12 mouse cellular contexts compared by ENCODE assay signal in genomic region chrX:159757854-159758540, GRCm38 (mm10).
A peak's percentile ranks its signal among the peaks of the same experiment; 100 is the strongest.
DNase-seq lines count a peak whose midpoint lies in the region; ATAC-seq lines count a peak whose summit lies in the region.
"Had no signal": no experiment of that assay in that cellular context is flagged by ENCODE, and none has a peak within 500 bp of the region (broad histone marks: within the 10 kb centered on the region; RNA-seq: fewer than 3 reads in every experiment).

No protein-coding gene starts in this region.

- H3K4me1 ChIP-seq in liver, embryonic 15.5 days (replicated peaks), result peaks cover 11% of the 10 kb centered on the region
- H3K4me1 ChIP-seq: neural tube, embryonic 13.5 days had no signal

- no peaks in the 10 kb centered on the region for H3K9me3 ChIP-seq in liver, embryonic 15.5 days (replicated peaks)
- H3K9me3 ChIP-seq: heart, embryonic 13.5 days; neural tube, embryonic 13.5 days had no signal

- peak; percentile 90 for ATAC-seq in activated CD4-positive, CD25-positive, alpha-beta regulatory T cell, adult 4 months
- ATAC-seq in liver, embryonic 15.5 days (ENCODE audit: insufficient read depth), result peak; percentile 80

- peak overlapping the region; percentile 51 for H3K27ac ChIP-seq in liver, embryonic 15.5 days (replicated peaks)
- H3K27ac ChIP-seq: heart, embryonic 13.5 days; neural tube, embryonic 13.5 days had no signal

- peak; percentile 68 to 70 for DNase-seq in B cell, adult 2 months
- DNase-seq in spleen, postnatal 10 days (ENCODE audit: low spot score in 2 of 2), result peak; percentile 19 to 55
- no peak for DNase-seq in retina, postnatal 1 day
- DNase-seq in embryo, embryonic 10 days (ENCODE audit: low spot score), result no peak
- DNase-seq in right cerebral cortex, adult 2 months (ENCODE audit: low spot score in 2 of 2), result no peak
- no peak for DNase-seq in layer of hippocampus, adult 11-12 months (ENCODE audit: low spot score)
- DNase-seq: adrenal gland, postnatal 36 days; kidney, adult 2 months had no signal

- H3K36me3 ChIP-seq in liver, embryonic 15.5 days (replicated peaks), result no peaks in the 10 kb centered on the region
- H3K36me3 ChIP-seq: heart, embryonic 13.5 days; neural tube, embryonic 13.5 days had no signal

- 26% methylated on average over 5 of the region's 5 CpGs for WGBS in liver, embryonic 15.5 days (ENCODE audit: insufficient replicate concordance)

- H3K4me3 ChIP-seq in liver, embryonic 15.5 days (replicated peaks), result no peak overlapping the region
- H3K4me3 ChIP-seq: heart, embryonic 13.5 days; neural tube, embryonic 13.5 days had no signal

- no peak overlapping the region for H3K9ac ChIP-seq in liver, embryonic 15.5 days
- H3K9ac ChIP-seq: heart, embryonic 13.5 days; neural tube, embryonic 13.5 days had no signal

- peak overlapping the region; percentile 18 for H3K4me2 ChIP-seq in liver, embryonic 15.5 days
- H3K4me2 ChIP-seq: heart, embryonic 13.5 days; neural tube, embryonic 13.5 days had no signal

- H3K27me3 ChIP-seq in liver, embryonic 15.5 days, result no peaks in the 10 kb centered on the region; the same call in 1 of the 2 replicates
- H3K27me3 ChIP-seq: heart, embryonic 13.5 days; neural tube, embryonic 13.5 days had no signal

Comparison
In these comparisons a context has a peak if more than half of its experiments do, and no peak if none do; other contexts are left out.
1. DNase-seq: peak in B cell, adult 2 months (2 of 2) and spleen, postnatal 10 days (2 of 2); none in retina, postnatal 1 day (single experiment), embryo, embryonic 10 days (single experiment), right cerebral cortex, adult 2 months (0 of 2) and layer of hippocampus, adult 11-12 months (single experiment).